Mouse (Mus musculus) G1E (cell line): Measurements from ENCODE around the gene Ptcd1.

Source experiments
- CTCF ChIP-seq: IDR thresholded peaks from 2 replicates; pipeline ENCODE4 v1.5.1; 2012; ENCODE audit warnings: low read depth, low read length, inconsistent platforms, mixed read lengths
- GATA1 ChIP-seq: IDR thresholded peaks from 2 replicates; pipeline ENCODE4 v1.6.1; 2012; ENCODE audit warnings: borderline replicate concordance, low read length, inconsistent platforms, mixed read lengths

DNA sequence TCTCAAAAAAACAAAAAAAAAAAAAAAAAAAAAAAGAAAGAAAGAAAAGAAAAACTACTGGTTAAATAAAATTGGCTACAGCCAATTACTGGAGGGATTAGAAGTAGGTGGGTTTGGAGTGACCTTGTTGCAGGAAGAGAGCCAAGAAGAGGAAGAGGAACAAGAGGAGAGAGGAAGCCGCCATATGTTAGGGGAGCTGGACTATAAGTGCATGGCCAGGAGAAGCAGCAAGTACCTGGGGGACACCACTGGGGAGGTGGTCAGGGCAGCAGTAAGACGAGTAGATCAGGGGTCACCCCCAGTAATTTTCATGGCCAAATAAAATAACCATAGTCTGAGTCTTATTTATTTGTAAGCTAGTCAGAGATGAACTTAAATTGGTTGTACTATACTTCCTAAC, 18.3 kb upstream of the Ptcd1 start:
- no peak for TF ChIP-seq CTCF
- no peak for TF ChIP-seq GATA1
